Mouse (Mus musculus) layer of hippocampus, adult 9-10 months (tissue): Measurements from ENCODE around the gene Sdk1.

ENCODE experiments used
- DNase-seq: peaks from one replicate; pipeline ENCODE4 v3.0.0; 2022; ENCODE audit warnings: low spot score

The Sdk1 gene

DNA sequence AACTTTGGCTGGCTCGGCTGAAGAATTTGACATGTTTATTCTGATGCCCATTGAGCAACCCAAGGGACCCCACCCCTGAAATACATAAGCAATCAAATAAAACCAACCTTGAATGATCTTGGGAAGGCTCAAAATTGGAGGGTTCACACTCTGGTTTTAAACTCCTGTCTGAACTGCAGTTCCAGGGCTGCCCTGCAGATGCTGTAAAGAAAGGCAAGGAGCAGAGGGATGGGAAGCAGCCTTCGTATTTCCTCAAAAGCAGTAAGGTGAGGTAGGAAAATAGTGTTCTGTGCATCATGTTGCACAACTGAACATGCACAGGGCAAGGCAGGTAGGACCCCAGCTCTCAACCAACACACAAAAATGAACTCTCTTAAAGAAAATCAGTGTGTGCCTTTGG is 222.1 kb downstream of the Sdk1 start:
- no peak for DNase-seq

DNA sequence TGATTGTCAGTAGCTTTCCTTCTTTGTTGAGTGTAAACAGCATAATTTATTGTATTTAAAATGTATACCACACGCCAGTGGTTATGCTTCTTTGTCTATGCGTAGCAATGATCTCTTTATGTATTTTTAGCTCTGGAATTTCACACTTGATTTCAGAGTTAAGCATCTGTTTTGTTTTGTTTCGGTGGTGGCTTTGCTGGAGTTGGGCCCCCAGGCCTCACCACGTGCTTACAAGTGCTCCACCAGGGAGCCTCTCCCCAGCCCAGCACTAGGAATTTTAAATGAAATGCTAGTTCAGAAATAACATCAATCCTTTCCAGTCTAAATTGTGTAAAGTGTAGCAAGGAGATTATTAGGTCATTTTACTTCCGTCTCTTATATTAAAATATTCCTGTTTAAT is 227.5 kb downstream of the Sdk1 start:
- no peak for DNase-seq

DNA sequence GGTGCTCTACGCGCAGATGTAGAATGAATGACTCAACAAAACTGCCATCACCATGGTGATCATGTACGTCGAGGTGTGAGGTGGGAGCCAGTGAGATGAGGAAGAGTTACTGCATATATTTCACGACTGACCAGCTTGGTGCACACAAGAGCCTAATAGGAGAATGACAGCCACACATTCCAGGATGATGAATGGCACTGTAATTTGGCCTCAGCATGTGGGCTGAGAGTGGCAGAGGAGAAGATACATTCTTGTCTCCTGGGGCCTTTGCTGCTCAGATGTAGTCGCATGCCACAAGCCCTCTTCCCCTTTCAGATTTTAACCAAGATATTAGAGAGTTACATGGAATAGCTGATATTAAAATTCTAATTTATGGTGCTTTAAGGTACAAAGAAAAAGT is 264.0 kb downstream of the Sdk1 start:
- no peak for DNase-seq

DNA sequence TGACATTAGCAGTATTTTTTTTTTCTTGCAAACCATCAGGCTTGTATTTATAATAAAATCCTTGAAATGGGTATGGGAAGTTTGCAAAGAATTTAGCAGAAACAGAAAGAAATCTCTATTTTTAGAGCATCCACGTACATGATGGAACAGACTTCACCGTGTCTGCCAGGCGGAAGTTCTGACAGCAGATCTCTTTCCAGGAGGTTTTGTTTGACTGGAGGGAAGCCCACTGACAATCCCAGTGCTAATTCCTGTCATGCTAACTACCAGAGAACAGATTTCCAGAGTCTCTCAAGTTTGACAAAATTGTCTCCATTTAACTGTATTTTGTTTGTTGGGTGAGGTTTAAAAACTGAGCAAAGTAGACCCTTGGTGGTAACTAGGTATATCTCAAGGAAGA is 265.1 kb downstream of the Sdk1 start:
- no peak for DNase-seq

DNA sequence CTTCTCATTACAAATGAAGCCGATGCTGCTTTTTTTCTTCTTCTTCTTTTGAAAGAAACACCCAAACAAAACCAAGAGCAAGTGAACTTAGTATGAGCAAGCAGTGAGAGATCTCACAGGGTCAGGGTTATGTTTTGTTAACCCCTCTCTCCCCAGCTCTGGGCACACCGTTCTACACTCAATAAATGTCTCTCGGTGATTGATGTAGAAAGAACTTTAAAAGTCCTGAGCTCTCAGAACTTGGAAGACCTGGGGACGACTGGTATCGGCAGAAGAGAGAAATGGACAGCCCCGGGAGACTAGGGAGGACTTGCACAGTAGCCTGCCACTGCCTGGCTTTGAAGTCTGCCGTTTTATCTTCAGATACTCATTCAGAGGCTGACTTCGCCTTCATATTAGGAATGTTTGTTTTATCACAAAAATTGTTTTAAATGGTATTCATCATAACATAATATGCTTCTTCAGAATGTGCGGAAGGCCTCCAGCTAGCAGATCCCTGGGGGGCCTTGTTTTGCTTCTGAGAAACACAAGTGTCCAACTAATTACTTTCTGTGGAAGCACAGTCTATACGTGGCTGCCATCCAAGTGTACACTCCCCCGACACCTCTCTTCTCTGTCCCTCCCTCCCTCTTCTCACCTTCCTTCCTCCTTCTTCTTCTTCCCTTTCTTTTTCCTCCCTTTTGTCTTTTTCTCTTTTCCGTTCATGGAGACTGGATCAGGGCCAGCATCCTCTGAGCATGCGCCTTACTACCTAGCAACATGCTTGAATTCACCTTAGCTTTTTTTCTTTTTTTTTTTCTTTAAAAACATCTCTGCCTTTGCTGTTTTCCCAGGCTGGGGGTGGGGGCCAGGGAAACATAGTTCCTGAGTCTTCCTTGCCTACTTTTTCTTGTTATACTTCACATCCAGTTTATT is 283.8 kb downstream of the Sdk1 start:
- no peak for DNase-seq

DNA sequence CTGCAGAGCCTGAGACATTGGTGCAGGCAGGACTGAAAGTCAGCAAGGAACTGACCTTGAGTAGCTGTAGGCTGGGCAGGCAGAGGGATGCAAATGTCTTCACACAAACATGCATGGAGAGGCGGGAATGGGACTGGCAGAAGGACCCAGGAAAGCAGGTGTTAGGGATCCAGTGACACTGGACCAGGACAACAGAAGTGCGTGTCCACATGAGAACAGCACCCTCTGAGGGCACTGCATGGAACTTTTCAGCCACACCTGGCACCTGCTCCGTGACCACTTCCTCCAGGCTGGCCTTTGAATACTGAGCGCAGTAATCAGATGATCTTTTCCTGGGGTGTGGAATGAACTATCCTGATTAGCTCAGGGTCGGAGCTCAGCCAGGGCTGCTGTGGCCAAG is 298.9 kb downstream of the Sdk1 start:
- no peak for DNase-seq

DNA sequence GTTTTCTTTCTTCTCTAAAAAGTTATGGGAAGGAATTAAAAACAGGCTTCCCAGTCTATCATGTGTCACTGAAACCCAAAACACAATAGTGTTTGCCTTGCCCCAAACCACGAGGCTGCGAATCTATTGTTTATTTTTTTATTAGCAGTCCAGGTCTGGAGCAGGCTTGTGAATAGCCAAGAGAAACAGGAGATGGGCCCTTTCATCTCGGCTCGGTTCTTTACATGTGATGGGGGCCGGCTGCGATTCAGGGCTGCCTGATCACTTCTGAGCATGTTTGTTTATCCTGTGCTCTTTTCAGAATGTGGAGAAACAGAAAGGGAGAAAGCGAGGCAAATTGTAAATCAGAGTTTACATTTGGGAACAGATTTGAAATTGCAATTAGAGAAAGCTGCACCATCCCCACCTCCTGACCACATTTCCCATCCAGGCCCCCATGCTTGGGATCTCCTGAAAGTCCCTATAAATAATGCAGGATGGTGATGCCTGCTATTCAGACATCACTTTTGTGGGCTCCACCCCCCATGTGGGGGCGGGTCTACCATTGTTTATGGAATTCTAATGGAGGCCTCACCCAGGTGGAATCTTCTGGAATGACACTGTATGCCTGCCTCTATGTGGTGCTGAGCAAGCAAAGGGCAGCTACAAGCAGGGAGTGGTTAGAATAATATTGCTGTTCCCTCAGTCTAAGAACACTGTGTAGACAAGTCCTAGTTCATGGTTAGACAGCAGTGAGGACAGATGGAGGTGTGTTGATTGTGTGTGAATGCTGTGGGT is 301.8 kb downstream of the Sdk1 start:
- no peak for DNase-seq

DNA sequence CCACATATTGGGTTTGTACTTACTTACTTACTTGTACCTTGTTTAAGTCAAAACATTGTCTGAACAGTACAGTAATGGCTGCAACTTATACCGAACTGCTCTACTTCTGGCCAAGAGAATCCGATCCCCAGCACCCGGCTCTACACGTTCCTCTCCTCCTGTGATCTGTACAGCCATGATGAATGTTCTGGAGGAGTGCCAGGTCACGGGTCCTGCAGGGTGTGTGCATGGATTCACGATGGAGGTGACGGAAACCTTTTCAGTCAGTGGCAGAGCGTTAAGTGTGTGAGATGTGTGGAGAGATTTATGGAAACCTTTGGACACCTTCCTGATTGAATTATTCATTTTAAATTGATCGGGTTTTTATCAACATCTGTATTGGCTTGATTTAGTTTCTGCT is 312.2 kb downstream of the Sdk1 start:
- no peak for DNase-seq

DNA sequence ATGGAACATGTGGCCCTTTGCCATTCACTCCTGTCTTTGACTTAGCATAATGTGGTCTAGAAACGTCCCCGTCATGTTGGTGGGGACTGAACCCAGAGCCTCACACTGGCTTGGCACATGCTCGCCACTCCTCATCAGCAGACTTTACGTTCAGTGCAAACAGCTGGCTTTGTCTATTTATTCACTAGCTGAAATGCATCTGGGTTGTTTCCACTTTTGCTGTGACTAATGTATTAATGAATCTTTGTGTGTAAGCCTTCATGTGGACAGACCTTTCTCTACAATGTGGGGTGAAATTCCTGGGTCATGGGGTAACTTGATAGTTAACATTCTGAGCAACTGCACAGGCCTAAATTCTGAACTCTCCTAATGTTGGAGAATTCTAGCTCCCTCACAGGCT is 317.4 kb downstream of the Sdk1 start:
- no peak for DNase-seq

DNA sequence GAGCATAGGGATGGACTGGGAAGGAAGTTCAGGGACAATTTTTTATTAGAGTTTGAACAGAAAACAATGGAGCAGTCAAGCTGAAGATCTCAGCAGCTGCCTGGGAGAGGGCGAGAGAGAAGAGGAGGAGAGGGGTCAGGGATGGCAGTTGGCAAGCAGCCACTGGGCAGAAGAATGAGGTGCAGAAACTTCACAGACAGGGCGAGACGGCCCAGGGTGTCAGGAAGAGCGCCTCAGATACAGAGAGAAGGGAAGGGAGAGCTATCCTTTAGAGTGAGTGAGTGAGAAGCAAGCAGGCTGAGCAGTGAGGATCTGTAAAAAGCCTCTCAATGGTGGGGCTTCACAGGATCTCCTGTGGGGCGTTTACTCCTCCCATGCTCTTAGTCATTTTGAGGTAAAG is 319.0 kb downstream of the Sdk1 start:
- DNase-seq: no peak

DNA sequence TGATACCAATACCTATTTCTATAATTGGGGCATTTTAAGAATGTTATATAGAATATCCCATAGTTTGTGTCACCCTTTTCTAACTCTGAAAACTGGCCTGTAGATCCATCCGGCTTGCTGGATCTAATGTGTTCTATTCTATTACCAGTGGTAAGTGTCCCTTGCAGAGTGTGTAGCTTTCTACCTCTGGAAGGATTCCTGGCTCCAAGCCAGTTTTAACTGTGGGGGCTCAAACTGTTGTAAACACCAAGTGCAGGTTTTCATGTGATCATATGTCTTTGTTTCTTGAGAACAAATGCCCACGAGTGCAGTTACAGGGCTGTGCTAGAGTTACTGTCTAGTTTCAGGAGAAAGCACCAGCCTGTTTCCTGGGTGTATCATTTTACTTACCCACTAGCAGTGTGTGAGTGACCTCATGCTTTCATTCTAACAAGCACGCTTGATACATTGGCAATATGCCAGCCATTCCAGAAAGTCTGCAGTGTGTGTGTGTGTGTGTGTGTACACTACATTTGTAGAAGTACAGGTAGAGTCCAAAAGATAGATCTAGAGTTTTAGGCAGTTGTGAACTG is 320.8 kb downstream of the Sdk1 start:
- no peak for DNase-seq

DNA sequence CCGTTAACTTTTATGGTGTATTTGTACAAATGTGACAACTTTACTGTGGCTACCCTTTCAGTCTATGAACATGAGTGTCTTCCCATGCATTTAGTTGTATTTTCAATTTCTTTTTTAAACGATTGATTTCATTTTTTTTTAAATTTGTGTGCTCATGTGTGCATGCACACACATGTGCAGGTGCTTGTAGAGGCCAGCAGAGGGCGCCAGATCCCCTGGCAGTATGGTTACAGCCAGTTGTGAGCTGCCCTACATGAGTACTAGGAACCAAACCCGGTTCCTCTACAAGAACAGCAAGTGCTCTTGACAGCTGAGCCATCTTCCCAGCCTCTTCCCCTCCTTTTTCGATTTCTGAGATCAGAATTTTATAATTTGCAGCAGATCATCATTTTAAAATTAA is 322.9 kb downstream of the Sdk1 start:
- no peak for DNase-seq

DNA sequence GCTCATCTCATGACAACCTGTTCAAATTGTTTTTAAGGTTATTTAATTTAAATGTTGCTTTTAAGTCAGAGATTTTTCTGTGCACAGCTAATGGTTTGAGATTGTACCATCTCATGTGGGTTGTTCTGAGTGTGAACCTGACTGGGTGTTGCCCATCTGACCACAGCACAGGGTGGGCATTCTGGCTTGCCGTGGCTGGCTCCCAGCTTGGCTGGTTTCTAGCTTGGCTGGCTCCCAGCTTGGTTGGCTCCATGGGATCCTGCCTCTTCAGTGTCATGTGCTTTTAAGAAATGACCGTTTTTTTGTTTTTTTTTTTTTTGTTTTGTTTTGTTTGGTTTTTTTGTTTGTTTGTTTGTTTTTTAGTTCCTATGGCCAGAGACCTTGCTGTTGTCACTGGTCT is 326.8 kb downstream of the Sdk1 start:
- DNase-seq: no peak

DNA sequence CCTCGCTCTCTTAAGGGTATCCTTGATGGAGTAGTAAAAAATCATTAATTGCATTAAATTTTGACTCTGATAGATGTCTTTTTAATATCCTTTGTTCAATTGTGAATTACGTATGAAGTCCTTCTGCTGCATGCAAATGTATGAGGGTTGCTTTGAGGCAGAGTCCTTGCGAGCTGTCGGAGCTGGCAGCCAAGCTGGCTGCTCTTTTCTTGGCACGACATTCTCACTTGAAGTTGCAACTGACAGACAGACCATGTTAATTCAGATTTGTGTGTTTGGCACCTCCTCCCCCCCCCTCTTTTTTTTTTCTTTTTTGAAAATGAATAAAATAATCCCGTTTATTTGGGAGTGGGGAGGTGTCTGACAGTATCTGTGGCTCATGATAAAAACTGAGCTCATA is 329.2 kb downstream of the Sdk1 start:
- DNase-seq: no peak

DNA sequence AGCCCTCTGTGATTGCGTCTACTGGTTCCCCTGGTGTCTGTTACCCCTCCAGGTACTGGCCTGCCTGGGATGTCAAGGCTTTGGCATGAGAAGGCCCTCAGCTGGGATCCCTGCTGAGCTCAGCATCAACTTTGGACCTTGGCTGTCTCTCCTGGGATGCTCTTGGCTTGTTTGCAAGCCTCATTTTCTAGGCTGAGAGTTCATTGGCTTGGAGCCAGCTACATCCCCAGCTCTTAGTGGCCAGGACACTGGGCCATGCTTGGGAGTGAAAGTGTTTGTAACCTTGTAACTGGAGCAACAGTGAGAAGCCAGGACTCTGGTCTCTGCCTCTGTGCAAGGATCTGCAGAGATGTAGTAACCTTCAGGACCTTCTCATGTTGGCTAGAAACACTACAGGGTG is 333.0 kb downstream of the Sdk1 start:
- no peak for DNase-seq

DNA sequence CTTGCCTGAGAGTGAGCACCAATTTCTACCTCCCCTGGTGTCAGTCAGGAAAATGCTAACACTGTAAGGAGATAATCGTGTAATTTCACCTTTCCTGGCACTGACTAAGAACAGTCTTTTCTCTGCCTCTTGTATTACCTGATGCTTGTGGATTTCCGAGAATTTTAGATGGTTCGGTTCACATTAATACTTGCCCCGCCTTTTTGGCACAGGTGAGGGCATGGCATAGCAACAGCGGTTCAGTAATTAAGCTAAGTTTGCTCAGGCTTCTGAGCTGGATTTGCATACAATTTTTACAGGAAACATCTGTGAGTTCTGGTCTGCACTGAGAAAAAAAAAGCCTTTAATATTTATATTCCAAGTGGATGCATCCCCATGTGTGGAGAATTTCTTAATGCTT is 350.0 kb downstream of the Sdk1 start:
- no peak for DNase-seq

DNA sequence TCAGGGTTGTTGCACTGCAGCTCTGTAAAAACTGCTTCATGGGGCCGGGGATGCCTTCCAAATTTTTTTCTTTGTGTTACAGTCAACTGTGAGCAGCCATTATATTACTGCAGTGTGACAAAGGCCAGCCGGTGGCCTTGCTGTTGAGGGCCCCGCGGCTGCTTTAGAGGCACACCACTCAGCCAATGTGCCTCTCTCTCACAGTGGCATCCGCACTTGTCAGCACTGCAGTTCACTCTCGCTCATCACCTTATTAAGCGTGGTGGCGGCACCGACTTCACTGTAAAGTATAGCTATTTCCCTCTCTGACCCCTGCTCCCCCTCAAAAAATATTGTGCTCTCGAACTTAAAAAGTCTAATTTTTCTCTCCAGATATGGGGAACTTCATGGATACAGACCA is 371.4 kb downstream of the Sdk1 start:
- DNase-seq: no peak

DNA sequence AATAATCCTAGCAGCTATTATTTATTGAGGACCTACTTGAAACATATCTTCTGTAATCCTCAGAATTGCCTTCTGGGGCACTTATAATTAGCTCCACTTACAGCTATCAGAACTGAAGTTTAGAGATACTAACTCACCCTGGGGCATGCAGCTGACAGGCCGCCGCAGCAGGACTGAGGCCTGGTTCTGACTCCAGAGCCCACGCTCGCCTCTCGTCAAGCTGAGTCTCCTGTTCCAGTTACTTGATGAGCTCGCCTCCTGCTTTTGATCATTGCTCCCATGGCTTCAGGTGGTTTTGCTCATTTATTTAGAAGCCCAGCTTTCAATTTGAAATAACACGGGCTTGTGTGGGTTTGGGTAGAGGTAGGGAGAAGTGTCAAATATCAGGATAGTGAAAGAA is 374.5 kb downstream of the Sdk1 start:
- no peak for DNase-seq

DNA sequence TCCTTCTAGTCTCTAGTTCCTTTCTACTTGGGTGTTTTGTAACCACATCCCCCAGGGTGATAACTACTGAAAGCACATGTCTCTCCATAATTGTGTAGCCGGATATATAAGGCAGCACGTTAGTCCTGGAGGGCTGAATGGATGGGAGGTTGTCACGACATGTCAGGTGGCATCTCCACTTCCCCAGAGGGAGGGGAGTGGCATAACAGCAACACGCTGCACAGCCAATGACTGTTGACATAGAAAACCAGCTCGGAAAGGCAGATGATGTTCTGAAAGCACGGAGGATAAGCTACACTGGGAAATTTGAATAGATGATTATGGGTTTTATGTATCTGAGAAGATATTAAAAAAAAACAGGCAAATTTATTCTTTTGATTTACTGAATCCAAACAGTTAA is 376.4 kb downstream of the Sdk1 start:
- no peak for DNase-seq

DNA sequence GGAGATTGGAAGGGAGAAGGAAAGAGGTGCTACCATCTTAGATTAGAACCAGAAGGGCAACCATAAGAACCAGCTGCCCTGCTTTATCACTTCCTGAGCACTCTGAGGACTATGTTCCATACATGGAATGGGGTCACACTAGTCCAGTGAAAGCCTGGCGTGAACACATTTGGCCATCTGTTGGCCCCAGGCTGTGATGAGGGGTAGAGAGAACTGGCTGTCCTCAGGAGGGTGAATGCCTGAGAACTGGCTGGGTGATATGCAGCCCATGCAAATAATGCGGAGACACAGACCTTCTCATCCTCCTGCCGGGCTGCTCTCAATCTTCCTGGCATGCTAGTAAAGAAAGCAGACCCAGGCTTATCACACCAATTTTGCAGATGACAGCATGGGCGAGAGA is 384.1 kb downstream of the Sdk1 start:
- DNase-seq: no peak

DNA sequence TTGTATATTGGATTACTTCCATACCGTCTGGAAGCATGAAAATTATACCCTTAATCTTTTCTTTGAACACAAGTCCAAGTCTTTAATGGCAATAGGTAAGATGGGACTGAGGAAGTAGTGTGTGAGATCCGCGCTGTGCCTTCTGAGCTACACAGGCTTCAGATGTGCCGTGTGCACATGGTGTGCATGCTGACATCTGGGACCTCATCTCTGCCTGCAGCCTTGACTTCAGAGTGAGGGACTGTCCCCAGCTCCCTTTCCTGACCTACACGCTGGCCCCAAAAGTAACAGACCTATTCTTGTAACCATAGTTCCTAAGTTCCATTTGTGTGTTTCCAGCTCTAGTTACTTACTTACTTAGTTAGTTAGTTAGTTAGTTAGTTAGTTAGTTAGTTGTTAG is 390.4 kb downstream of the Sdk1 start:
- DNase-seq: no peak

DNA sequence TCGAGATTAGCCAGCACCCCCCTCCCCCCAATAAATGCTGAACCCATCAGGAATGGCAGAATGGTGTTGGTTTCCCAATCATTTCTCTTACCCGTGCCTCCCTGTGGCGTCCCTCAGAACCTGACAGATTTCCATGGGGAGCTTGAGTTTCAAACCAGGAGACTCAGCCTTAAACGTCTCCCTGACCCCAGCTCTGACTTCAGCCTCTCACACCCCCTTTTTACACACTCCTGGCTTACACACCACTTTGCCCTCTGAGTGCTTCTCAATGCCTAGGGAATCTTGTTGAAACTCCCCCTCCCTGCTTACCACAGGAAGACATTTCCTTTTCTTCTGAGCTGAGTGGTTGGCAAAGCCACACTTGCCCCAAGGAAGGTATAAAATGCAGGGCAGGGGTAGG is 392.0 kb downstream of the Sdk1 start:
- DNase-seq: no peak

DNA sequence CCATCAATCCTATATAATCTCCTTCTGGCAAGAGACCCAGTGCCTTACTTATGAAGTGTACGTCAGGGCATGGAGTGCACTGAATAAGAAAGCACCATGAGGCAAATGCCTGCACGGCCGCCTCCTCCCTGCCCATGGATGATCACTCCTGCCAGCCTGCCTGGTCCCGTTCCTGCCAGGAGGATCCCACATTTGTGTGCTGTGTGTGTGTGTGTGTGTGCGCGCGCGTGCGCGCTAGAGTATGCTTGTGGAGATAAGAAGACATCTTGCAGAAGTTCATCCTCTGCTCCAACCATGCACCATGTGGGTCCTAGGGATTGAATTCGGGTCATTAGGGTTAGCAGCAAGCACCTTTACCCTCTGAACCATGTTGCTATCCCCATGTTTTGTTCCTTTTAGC is 395.1 kb downstream of the Sdk1 start:
- DNase-seq: no peak
